Mouse (Mus musculus) ovary, adult 2 months (tissue): ENCODE measurements around the gene Speer4f2. TPM values are rescaled to one million over a fixed set of nuclear protein-coding genes. Genes with fewer than 3 reads are reported as not detected.

Source experiments
- polyA plus RNA-seq: library from polyadenylated mRNA; depleted of rRNA; stranded (reverse); fragments of >200 nt; gene quantifications from 2 replicates; pipeline ENCODE4 v1.2.3, GENCODE M21; 2012; rRNA removed

The Speer4f2 gene
- not detected in 2 replicates for polyA plus RNA-seq

DNA sequence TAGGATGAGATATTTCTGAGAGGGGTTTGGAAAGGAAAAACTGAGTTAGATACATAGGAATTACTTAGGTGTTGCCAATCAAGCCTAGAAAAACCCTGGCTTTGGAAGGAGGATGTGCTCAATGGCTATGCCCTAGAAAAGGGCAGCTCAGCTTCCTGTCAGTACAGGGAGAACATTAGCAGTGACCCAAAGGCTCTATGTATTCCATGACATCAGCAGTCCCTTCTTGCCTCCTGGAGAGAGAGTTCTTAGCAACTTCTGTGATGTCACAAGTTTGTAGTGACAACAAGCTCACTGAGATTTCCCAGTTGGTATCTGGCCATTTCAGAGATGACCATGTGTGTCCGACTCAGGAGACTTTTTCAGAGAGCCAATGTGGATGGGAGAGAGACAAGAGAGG, at the start of gene Speer4f2:
TSS of gene Speer4f2 (plus strand) at position 301 of the 400 bp plus-strand sequence.

Other genes with a start within 250 kb of the Speer4f2 start
- gene Speer4f1, start 102.9 kb downstream of the Speer4f2 start, polyA plus RNA-seq, result not detected in 2 replicates
- 10.9 and 15.0 TPM in 2 replicates for gene Sema3c, start 201.1 kb downstream of the Speer4f2 start, polyA plus RNA-seq